Mouse (Mus musculus) cortical plate, adult 2 months (tissue): ENCODE measurements around the gene Twsg1.

Source experiments
- CTCF ChIP-seq: fragments of 200-500 bp; IDR thresholded peaks from 2 replicates; pipeline ENCODE4 v1.5.1; 2011; ENCODE audit warnings: mild to moderate bottlenecking, control low read depth, low read length; ENCODE audit not compliant: insufficient read depth; ENCODE audit errors: extremely low read depth
- POLR2A ChIP-seq: fragments of 200-500 bp; IDR thresholded peaks from 2 replicates; pipeline ENCODE4 v1.6.1; 2011; ENCODE audit warnings: mild to moderate bottlenecking, low read length, control low read depth; ENCODE audit not compliant: insufficient read depth; ENCODE audit errors: extremely low read depth

GRCm38 (mm10) chr17:65885697-65886529 is 65.1 kb downstream of the Twsg1 start, which contains the start of gene Ralbp1:
- TF ChIP-seq POLR2A (peak; percentile 47), CTCF (no peak)
